Mouse (Mus musculus): ENCODE results near the gene Topors.
"Not testable (repeated sequence)": the region's sequence is repeated elsewhere in the genome, so short reads cannot be mapped to it uniquely, and the experiment has no call there.

Topors gene

DNA sequence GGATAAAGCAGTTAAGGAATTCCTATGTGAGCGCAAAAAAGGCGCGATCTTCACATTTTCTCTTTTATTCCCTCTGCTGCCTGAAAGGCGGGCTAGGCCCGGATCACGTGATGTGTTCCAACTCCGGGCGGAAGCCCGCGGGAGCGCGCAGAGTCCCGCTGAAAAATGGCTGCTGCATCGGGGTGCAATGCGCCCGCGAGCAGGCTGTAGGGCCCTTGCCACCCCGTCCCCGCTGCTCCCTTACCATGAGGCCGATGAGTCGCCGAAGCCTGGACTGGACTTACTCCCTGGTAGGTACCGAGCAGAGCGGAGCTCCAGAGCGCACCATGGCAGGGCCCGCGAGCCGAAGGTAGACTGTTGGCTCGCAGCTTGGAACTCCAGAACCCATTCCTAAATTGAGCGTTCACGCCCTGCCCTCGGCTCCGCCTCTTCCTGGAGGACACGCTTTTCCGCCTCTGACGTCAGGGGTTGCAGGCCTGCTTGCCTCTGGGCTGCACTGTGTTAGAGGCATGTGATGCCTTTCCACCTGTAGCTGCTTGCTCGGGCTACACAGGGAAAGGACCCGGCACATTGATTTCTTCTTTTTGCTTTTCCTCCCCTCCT lies at the start of gene Topors, which contains the start of gene Smim27:
Gene Topors (minus strand): TSS at position 421 of the 603 bp plus-strand sequence.
Gene Smim27 (plus strand): TSS at position 150 of the 603 bp plus-strand sequence.
- peak; percentile 93 for DNase-seq (ENCODE audit: low read depth)

DNA sequence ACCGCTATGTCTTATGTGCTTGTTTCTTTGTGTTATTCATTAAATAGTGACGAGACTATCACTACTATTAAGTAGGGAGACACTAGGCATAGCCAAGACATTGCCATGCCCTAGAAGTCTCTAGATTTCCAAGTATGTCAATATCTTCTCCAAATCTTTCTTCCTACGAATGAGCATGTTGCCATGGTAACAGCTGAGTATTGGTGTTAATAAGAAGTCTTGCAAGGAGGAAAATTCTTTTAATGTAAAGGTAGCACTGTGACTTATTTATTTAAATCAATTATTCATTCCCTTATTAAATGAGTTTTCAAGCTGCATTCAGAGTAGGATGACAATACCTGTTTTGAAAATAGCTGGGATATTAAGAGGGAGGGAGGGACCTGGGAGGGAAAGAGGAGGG lies 47.8 kb upstream of the Topors start:
- DNase-seq (ENCODE audit: low read depth): no peak

GRCm38 (mm10) chr4:40313026-40313425 lies 43.4 kb upstream of the Topors start:
- no peak for DNase-seq (ENCODE audit: low read depth)

- no peak for DNase-seq (ENCODE audit: low read depth)
These were observed 42.6 kb upstream of the Topors start for GRCm38 (mm10) chr4:40312213-40312612.

DNA sequence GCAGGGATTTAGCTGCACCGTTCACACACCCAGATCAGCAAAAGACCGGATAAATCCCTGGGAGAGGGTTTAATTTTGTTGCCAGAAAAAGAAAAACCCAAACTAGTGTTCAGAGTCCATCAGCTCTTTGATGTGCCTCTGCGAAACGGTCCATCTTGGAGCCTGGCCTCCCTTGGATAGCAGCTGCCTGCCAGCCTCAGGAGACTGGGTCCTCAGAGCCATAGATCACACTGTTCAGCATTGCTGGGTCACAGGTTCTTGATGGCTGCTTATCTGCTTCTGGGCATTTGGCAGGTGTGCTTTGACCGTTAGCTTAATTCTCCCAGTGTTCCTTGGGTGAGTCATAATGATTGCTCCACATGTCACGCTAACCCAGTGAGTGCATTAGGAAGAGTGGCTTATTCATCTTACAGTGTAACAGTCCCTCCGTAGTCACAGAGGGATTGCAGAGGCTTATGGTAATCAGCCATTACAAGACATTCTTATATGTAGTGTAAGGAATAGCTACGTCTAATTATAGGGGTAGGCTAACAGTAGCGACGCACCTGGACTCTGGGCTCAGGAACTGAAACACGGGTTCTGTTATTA lies 41.2 kb upstream of the Topors start:
- no peak for DNase-seq (ENCODE audit: low read depth)

- DNase-seq (ENCODE audit: low read depth): no peak
These were observed 40.0 kb upstream of the Topors start for GRCm38 (mm10) chr4:40309682-40310081.

GRCm38 (mm10) chr4:40302445-40303125 lies 32.9 kb upstream of the Topors start:
- no peak for DNase-seq (ENCODE audit: low read depth)

DNA sequence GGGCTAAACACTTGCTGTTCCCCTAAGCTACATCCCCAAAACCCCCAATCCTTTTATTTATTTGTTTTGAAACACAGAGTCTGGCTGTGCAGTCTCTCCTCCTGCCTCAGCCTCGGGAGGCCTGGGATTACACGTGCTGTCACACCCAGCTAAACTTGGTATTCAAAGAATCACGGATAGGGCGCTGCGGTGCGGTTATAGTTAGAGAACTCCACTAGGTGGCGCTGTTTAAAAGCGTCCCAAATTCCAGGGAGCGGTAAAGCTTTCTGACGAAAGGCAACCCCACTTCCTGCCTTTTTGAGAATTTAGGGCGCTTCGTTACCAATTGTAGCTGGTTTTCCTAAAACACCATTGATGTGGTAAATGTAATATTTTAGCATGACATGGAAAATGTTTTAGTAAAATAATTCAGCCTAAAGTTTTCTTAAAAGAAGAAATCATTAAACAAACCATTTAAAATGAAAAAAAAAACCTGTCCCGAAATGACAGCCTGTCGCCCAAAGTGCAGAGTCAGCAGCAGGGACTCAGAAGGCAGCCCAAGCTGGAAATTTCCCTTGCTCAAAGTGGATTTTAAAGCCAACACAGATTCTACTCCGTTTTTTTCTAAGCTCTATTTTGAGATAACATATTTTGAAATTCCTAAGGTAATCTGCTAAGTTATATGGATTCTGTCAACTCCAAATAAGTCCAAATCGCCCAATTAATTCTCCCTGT lies 31.6 kb upstream of the Topors start:
- peak; percentile 70 for DNase-seq (ENCODE audit: low read depth)

DNA sequence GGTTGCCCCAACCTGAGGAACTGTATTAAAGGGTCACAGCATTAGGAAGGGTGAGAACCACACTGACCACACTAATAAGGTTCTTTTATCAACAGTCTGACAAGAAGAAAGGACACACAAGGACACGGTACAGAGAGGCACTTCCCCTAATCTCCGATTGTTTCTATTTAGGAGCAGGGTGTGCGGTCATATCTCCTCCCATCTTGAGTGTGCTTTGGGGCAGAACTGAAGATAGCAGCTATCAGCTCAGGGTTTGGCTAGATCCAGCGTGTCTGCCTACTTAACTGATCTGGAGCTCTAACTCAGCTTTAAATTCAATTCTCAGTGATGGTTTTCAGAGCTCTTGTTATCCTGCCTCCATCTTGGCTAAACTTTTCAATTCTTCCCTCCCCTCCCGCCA lies 29.5 kb upstream of the Topors start:
- DNase-seq (ENCODE audit: low read depth): no peak

DNA sequence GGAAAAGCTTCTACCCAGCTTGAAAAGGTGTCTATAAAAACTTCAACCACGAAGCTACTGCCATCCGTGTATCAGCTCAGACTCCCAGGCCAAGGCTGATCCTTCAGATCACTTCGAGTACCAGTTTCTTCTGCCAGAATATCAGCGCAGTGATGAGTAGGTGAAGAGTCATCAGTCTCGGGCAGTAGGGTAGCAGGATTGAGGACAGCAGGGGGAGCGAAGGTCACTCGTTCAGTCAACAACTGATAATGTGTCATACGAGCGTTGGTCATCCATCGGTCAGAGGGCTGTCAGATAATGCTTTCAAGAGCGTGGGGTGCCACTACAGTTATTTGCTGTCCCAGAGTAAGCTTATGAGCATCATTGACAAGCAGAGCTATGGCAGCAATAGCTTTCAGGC lies 21.9 kb upstream of the Topors start:
- not testable (repeated sequence) for DNase-seq (ENCODE audit: low read depth)

GRCm38 (mm10) chr4:40289046-40289445 lies 19.4 kb upstream of the Topors start:
- DNase-seq (ENCODE audit: low read depth): no peak

- DNase-seq (ENCODE audit: low read depth): no peak
These were observed 17.8 kb upstream of the Topors start for GRCm38 (mm10) chr4:40287415-40287814.

DNA sequence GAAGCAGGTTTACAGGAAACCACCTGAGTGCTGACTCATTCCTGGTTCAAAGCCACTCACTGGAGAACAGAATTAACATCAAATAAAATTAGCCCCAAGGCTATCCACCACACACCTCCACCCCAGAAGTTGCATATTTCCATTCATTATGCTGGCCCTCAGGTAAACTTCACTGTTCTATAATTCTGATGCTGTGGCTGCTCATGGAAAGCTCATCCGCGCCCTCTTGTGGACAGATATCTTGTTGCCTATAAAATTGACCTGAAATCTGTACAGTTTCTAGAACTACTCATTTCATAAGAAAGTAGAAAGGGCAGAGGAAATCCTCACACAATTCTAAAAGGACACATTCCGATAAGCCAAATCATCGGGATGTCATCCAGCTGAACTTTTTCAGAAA lies 15.9 kb upstream of the Topors start:
- peak; percentile 54 for DNase-seq (ENCODE audit: low read depth)

GRCm38 (mm10) chr4:40279276-40279900 lies 9.7 kb upstream of the Topors start, which contains the start of gene Ndufb6:
Gene Ndufb6, minus strand, starts transcription at chr4:40279421.
- DNase-seq (ENCODE audit: low read depth): peak; percentile 87

DNA sequence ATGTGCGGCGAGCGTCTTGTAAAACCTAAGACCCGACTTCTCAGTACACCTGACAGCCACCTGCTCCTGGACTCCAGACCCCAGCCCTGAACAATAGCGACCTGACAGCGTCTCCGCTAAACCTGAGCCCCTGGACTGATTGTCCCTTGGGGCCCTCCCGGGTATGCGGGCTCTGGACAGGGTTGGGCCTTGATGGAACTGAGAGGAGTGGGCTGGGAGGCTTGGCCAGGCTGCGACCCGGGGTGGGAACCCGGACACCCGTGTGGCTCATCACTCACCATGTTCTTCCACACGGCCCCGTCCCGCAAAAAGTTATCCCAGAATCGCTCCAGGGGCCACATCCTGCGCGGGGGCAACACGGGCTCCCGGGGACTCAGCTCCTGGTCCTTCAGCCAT lies 9.2 kb upstream of the Topors start:
- DNase-seq (ENCODE audit: low read depth): no peak

- DNase-seq (ENCODE audit: low read depth): no peak
These were observed 815 bp downstream of the Topors start for GRCm38 (mm10) chr4:40268835-40269234.

GRCm38 (mm10) chr4:40268204-40268813 lies 1.3 kb downstream of the Topors start:
- peak; percentile 65 for DNase-seq (ENCODE audit: low read depth)

DNA sequence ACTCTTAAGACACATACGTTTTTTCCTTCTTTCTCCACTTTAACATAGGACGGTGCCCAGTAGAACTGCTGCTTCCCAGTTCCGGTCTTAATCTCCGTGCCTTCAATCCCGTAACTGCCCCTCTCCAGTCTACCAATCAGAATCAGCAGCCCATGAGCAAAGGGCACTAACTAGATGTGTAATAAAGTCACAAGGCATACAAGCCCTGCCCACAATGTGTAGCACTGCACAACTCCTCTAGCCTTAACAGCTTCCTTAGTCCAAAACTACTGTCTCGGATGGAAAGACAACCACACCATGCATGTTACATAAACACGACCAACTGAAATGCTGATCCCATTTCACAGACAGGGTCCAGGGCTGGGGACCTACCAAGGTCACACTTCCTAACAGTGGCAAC lies 2.0 kb downstream of the Topors start:
- DNase-seq (ENCODE audit: low read depth): no peak

GRCm38 (mm10) chr4:40264321-40264720 lies 5.3 kb downstream of the Topors start:
- DNase-seq (ENCODE audit: low read depth): no peak

GRCm38 (mm10) chr4:40254385-40255103 lies 15.1 kb downstream of the Topors start:
- no peak for DNase-seq (ENCODE audit: low read depth)

- no peak for DNase-seq (ENCODE audit: low read depth)
These were observed 15.9 kb downstream of the Topors start for GRCm38 (mm10) chr4:40253766-40254165.

Data from c-Kit-positive CD71-positive TER-119-negative erythroid progenitor cells, embryonic 14.5 days (primary cell).